Comparison of ENCODE assay signal across 12 mouse cellular contexts in genomic region chr8:87937211-87937610, GRCm38 (mm10). TPM values are rescaled to one million over a fixed set of nuclear protein-coding genes. Genes with fewer than 3 reads are reported as not detected.
A peak's percentile ranks its signal among the peaks of the same experiment; 100 is the strongest.
DNase-seq lines count a peak whose midpoint lies in the region; ATAC-seq and TF ChIP-seq lines count a peak whose summit lies in the region.
"Had no signal": no experiment of that assay in that cellular context is flagged by ENCODE, and none has a peak within 500 bp of the region (broad histone marks: within the 10 kb centered on the region; RNA-seq: fewer than 3 reads in every experiment).

No protein-coding gene starts in this region.

- H3K4me3 ChIP-seq in layer of hippocampus, adult 2 months: no peak overlapping the region
- H3K4me3 ChIP-seq in embryonic facial prominence, embryonic 14.5 days (ENCODE audit: low read depth, low read length): no peak overlapping the region
- no peak overlapping the region for H3K4me3 ChIP-seq in hindbrain, embryonic 13.5 days
- no peak overlapping the region for H3K4me3 ChIP-seq in midbrain, embryonic 15.5 days
- H3K4me3 ChIP-seq in intestine, postnatal 0 days (ENCODE audit: low read depth, low read length): no peak overlapping the region
- H3K4me3 ChIP-seq: liver, embryonic 13.5 days had no signal

- no peak for DNase-seq in layer of hippocampus, adult 2 months (ENCODE audit: low spot score in 2 of 2)
- no peak for DNase-seq in layer of hippocampus, adult 9-10 months (ENCODE audit: low spot score)
- DNase-seq in embryonic facial prominence, embryonic 14.5 days (ENCODE audit: low spot score): no peak
- DNase-seq in heart, postnatal 4 days: no peak
- DNase-seq: cerebellum, adult 2 months; gastrocnemius, postnatal 14 days; liver, embryonic 13.5 days; lung, postnatal 14 days had no signal

- H3K36me3 ChIP-seq in embryonic facial prominence, embryonic 14.5 days (ENCODE audit: control insufficient read depth, insufficient read depth, low read length): no peaks in the 10 kb centered on the region
- H3K36me3 ChIP-seq in hindbrain, embryonic 13.5 days: no peaks in the 10 kb centered on the region
- H3K36me3 ChIP-seq in midbrain, embryonic 15.5 days (replicated peaks): no peaks in the 10 kb centered on the region
- no peaks in the 10 kb centered on the region for H3K36me3 ChIP-seq in intestine, postnatal 0 days (ENCODE audit: control insufficient read depth, insufficient read depth)
- H3K36me3 ChIP-seq: liver, embryonic 13.5 days had no signal

- no peak overlapping the region for H3K4me2 ChIP-seq in embryonic facial prominence, embryonic 14.5 days (ENCODE audit: low read depth, low read length)
- no peak overlapping the region for H3K4me2 ChIP-seq in hindbrain, embryonic 13.5 days
- no peak overlapping the region for H3K4me2 ChIP-seq in midbrain, embryonic 15.5 days
- no peak overlapping the region for H3K4me2 ChIP-seq in intestine, postnatal 0 days (replicated peaks; ENCODE audit: low read depth)
- H3K4me2 ChIP-seq: heart, embryonic 11.5 days; liver, embryonic 13.5 days had no signal

- WGBS in embryonic facial prominence, embryonic 14.5 days: 67% methylated on average over 3 of the region's 3 CpGs
- WGBS in hindbrain, embryonic 13.5 days: 45% methylated on average over 3 of the region's 3 CpGs
- WGBS in midbrain, embryonic 15.5 days: 50% methylated on average over 3 of the region's 3 CpGs
- 88% methylated on average over 3 of the region's 3 CpGs for WGBS in intestine, postnatal 0 days

- no peak for TF ChIP-seq CTCF in layer of hippocampus, adult 2 months (conservative IDR thresholded peaks at IDR 0.05)
- no peak for TF ChIP-seq CTCF in intestine, postnatal 0 days (IDR thresholded peaks at IDR 0.05; ENCODE audit: low read depth)

- no peaks in the 10 kb centered on the region for H3K27me3 ChIP-seq in embryonic facial prominence, embryonic 14.5 days (replicated peaks; ENCODE audit: control insufficient read depth, insufficient read depth, low read length)
- no peaks in the 10 kb centered on the region for H3K27me3 ChIP-seq in hindbrain, embryonic 13.5 days
- H3K27me3 ChIP-seq in midbrain, embryonic 15.5 days (replicated peaks): no peaks in the 10 kb centered on the region
- H3K27me3 ChIP-seq in intestine, postnatal 0 days (replicated peaks; ENCODE audit: control insufficient read depth, insufficient read depth, low read length): no peaks in the 10 kb centered on the region
- H3K27me3 ChIP-seq: liver, embryonic 13.5 days had no signal

- no peak for ATAC-seq in embryonic facial prominence, embryonic 14.5 days (ENCODE audit: low read depth)
- no peak for ATAC-seq in hindbrain, embryonic 13.5 days (ENCODE audit: low FRiP score)
- ATAC-seq in midbrain, embryonic 15.5 days (replicated peaks): no peak
- no peak for ATAC-seq in intestine, postnatal 0 days

- no peak overlapping the region for H3K9ac ChIP-seq in embryonic facial prominence, embryonic 14.5 days (ENCODE audit: low read depth, low read length)
- H3K9ac ChIP-seq in hindbrain, embryonic 13.5 days: no peak overlapping the region
- H3K9ac ChIP-seq in midbrain, embryonic 15.5 days: no peak overlapping the region
- H3K9ac ChIP-seq in intestine, postnatal 0 days (ENCODE audit: low read depth, low read length): no peak overlapping the region
- H3K9ac ChIP-seq: liver, embryonic 13.5 days had no signal

- H3K9me3 ChIP-seq in embryonic facial prominence, embryonic 14.5 days (ENCODE audit: control insufficient read depth, low read length): no peaks in the 10 kb centered on the region
- H3K9me3 ChIP-seq in hindbrain, embryonic 13.5 days: no peaks in the 10 kb centered on the region
- no peaks in the 10 kb centered on the region for H3K9me3 ChIP-seq in midbrain, embryonic 15.5 days
- H3K9me3 ChIP-seq in intestine, postnatal 0 days (ENCODE audit: control insufficient read depth): no peaks in the 10 kb centered on the region
- H3K9me3 ChIP-seq: liver, embryonic 13.5 days had no signal

- peaks cover 55% of the 10 kb centered on the region for H3K4me1 ChIP-seq in embryonic facial prominence, embryonic 14.5 days (ENCODE audit: control insufficient read depth, insufficient read depth, low read length)
- H3K4me1 ChIP-seq in hindbrain, embryonic 13.5 days (replicated peaks): peaks cover 74% of the 10 kb centered on the region
- H3K4me1 ChIP-seq in midbrain, embryonic 15.5 days: peaks cover 62% of the 10 kb centered on the region
- peaks cover 5% of the 10 kb centered on the region; the same call in 1 of the 2 replicates for H3K4me1 ChIP-seq in intestine, postnatal 0 days (replicated peaks; ENCODE audit: control insufficient read depth, insufficient read depth, low read length)

- H3K27ac ChIP-seq in layer of hippocampus, adult 2 months: peak overlapping the region; percentile 81; the same call in 1 of the 2 replicates
- H3K27ac ChIP-seq in embryonic facial prominence, embryonic 14.5 days (replicated peaks; ENCODE audit: low read depth, low read length): peak overlapping the region; percentile 15; the same call in 1 of the 2 replicates
- peak overlapping the region; percentile 74; the same call in 1 of the 2 replicates for H3K27ac ChIP-seq in hindbrain, embryonic 13.5 days
- peak overlapping the region; percentile 64; the same call in 1 of the 2 replicates for H3K27ac ChIP-seq in midbrain, embryonic 15.5 days
- no peak overlapping the region for H3K27ac ChIP-seq in intestine, postnatal 0 days (ENCODE audit: low read depth, low read length)
- H3K27ac ChIP-seq: liver, embryonic 13.5 days had no signal

RNA-seq across cellular contexts. Expression of gene Zfp423, which starts 22.2 kb away (rescaled TPM):
- total RNA-seq in layer of hippocampus, adult 2 months (2021): 10 to 100 TPM; 24.0 to 26.6 TPM
- 23.1 and 24.8 TPM in 2 replicates for polyA plus RNA-seq in embryonic facial prominence, embryonic 14.5 days (2014; fragmentation: Nextera tagmentation; extraction: Ambion mirVana)
- 39.6 and 39.9 TPM in 2 replicates for polyA plus RNA-seq in hindbrain, embryonic 13.5 days (2015; fragmentation: Nextera tagmentation; extraction: Ambion mirVana)
- 35.1 and 35.7 TPM in 2 replicates for polyA plus RNA-seq in midbrain, embryonic 15.5 days (2015; fragmentation: Nextera tagmentation; extraction: Ambion mirVana)
- total RNA-seq in heart, postnatal 4 days (2021): 10 to 100 TPM; 12.9 to 16.2 TPM
- 1.6 and 1.8 TPM in 2 replicates for polyA plus RNA-seq in intestine, postnatal 0 days (2015; fragmentation: Nextera tagmentation; extraction: Ambion mirVana)
